In the genomic region with DNA sequence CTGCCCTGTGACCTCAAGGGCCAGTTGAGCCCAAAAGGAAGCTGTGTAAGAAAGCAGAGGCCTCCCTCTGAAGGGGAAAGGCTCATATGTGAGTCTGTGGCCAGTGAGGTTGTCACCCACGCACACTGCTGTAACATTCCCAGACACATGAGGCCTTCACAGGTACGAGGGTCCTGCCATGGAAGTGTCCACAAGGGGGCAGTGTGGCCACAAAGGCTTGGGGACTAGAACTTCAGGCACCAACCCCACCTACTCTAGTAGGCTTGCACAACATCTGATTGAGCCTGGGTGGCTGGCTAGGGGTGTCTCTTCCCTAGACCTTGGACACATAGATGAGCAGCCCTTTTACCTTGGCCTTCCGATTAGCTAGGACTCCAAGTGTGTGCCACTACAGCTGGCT, we compare ENCODE assay signal across 9 mouse cellular contexts. TPM values are rescaled to one million over a fixed set of nuclear protein-coding genes. Genes with fewer than 3 reads are reported as not detected.
DNase-seq lines count a peak whose midpoint lies in the region; ATAC-seq and TF ChIP-seq lines count a peak whose summit lies in the region.
"Had no signal": no experiment of that assay in that cellular context is flagged by ENCODE, and none has a peak within 500 bp of the region (broad histone marks: within the 10 kb centered on the region; RNA-seq: fewer than 3 reads in every experiment).

No protein-coding gene starts in this region.

- H3K36me3 ChIP-seq in small intestine, adult 2 months (ENCODE audit: control insufficient read depth, insufficient read depth, low read length): no peaks in the 10 kb centered on the region
- H3K36me3 ChIP-seq: liver, embryonic 15.5 days had no signal

- no peaks in the 10 kb centered on the region for H3K27me3 ChIP-seq in small intestine, adult 2 months (ENCODE audit: control insufficient read depth, insufficient read depth, low read length)

- H3K4me1 ChIP-seq in small intestine, adult 2 months (ENCODE audit: control insufficient read depth, insufficient read depth, insufficient read length, low read length): peaks cover 10% of the 10 kb centered on the region

- no peak for ATAC-seq in activated CD4-positive, CD25-positive, alpha-beta regulatory T cell, adult 4 months

- no peak for TF ChIP-seq POLR2A in small intestine, adult 2 months (IDR thresholded peaks at IDR 0.05; ENCODE audit: low read depth, low read length)

- H3K27ac ChIP-seq in small intestine, adult 2 months (ENCODE audit: insufficient read depth, low read depth, low read length): no peak overlapping the region
- H3K27ac ChIP-seq: liver, embryonic 15.5 days had no signal

- H3K4me3 ChIP-seq in small intestine, adult 2 months (ENCODE audit: low read depth, low read length): no peak overlapping the region
- H3K4me3 ChIP-seq: liver, embryonic 15.5 days had no signal

- TF ChIP-seq CTCF in small intestine, adult 2 months (IDR thresholded peaks at IDR 0.05; ENCODE audit: extremely low read depth, insufficient read length, insufficient replicate concordance, low read depth, low read length): peak; percentile 90

- peak; percentile 82 to 89 for DNase-seq in CD8-positive naive resting alpha-beta T cell, adult 2 months (ENCODE audit: low read depth in 2 of 2, low spot score in 2 of 2)
- DNase-seq in NIH3T3 (ENCODE audit: low read depth): peak; percentile 89
- DNase-seq in cerebellum, postnatal 10 days: peak; percentile 90 to 92
- peak; percentile 52 to 72 for DNase-seq in gastrocnemius, postnatal 4 days (ENCODE audit: low spot score in 2 of 2)
- DNase-seq in layer of hippocampus, postnatal 10 days (ENCODE audit: low spot score in 2 of 2): peak; percentile 73 to 77
- DNase-seq in lung, postnatal 36 days: peak; percentile 94

- 23% methylated on average over 3 of the region's 3 CpGs for WGBS in small intestine, adult 2 months

RNA-seq across cellular contexts. Expression of a gene that starts 4.1 kb away (rescaled TPM):
- 10 to 100 TPM in 1 of 2 experiments, 1 to 10 TPM in 1; 9.8 to 10.1 TPM for total RNA-seq in gastrocnemius, postnatal 4 days (2021)
- total RNA-seq in layer of hippocampus, postnatal 10 days (2021): 10 to 100 TPM; 14.0 to 17.3 TPM
- polyA plus RNA-seq in small intestine, adult 2 months (2012; rRNA removed): 7.2 and 13.8 TPM in 2 replicates
- 10 to 100 TPM; 23.4 to 24.8 TPM for polyA plus RNA-seq in activated CD4-positive, CD25-positive, alpha-beta regulatory T cell, adult 4 months (2017; shearing (Covaris generic))

RNA-seq across cellular contexts. Expression of a gene that starts 7.7 kb away (rescaled TPM):
- total RNA-seq in gastrocnemius, postnatal 4 days (2021): 1 to 10 TPM; 4.9 to 5.4 TPM
- 10 to 100 TPM in 1 of 2 experiments, 1 to 10 TPM in 1; 9.8 to 11.4 TPM for total RNA-seq in layer of hippocampus, postnatal 10 days (2021)
- 5.0 and 12.4 TPM in 2 replicates for polyA plus RNA-seq in small intestine, adult 2 months (2012; rRNA removed)
- polyA plus RNA-seq in activated CD4-positive, CD25-positive, alpha-beta regulatory T cell, adult 4 months (2017; shearing (Covaris generic)): 1 to 10 TPM; 4.0 to 9.6 TPM

RNA-seq across cellular contexts. Expression of a gene that starts 55.6 kb away (rescaled TPM):
- total RNA-seq in gastrocnemius, postnatal 4 days (2021): 100 to 1,000 TPM; 174 to 180 TPM
- total RNA-seq in layer of hippocampus, postnatal 10 days (2021): 100 to 1,000 TPM; 348 to 373 TPM
- 42.7 and 160 TPM in 2 replicates for polyA plus RNA-seq in small intestine, adult 2 months (2012; rRNA removed)
- 100 to 1,000 TPM in 1 of 2 experiments, 10 to 100 TPM in 1; 98.4 to 118 TPM for polyA plus RNA-seq in activated CD4-positive, CD25-positive, alpha-beta regulatory T cell, adult 4 months (2017; shearing (Covaris generic))
